Comparison of ENCODE assay signal across 1 mouse cellular context in the genomic region with DNA sequence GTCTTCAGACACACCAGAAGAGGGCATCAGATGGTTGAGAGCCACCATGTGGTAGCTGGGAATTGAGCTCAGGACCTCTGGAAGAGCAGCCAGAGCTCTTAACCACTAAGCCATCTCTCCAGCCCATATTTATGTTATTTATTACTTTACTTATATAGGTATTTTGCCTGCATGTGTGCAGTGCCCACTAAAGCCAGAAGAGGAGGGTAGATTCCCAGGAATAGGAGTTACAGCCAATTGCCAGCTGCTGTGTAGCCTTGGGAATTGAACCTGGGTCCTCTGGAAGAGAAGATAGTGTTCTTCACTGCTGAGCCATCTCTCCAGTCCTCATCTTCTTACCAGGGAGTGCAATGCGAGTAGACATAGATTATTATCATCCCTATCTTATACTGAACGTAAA.
TF ChIP-seq lines count a peak whose summit lies in the region.

No protein-coding gene starts in this region.

TF ChIP-seq in MEL, 35 proteins besides CTCF, POLR2A, EP300 and RAD21:
- TF ChIP-seq E2F4 (IDR thresholded peaks at IDR 0.05; ENCODE audit: borderline replicate concordance, low read depth, low read length): no peak
- TF ChIP-seq ZC3H11A (IDR thresholded peaks at IDR 0.05; ENCODE audit: low read depth, low read length): peak; percentile 1; the same call in 1 of the 2 replicates
